Mouse (Mus musculus) adrenal gland, postnatal 0 days (tissue): ENCODE data around the gene Rnf183. TPM values are rescaled to one million over a fixed set of nuclear protein-coding genes. Genes with fewer than 3 reads are reported as not detected.

Experiments used
- polyA plus RNA-seq: library from polyadenylated mRNA; unstranded; fragments of >200 nt; fragmentation: Nextera tagmentation; extraction: Ambion mirVana; gene quantifications from 2 replicates; pipeline ENCODE4 v1.2.1, GENCODE M21; 2015

Rnf183 gene
- not detected in 2 replicates for polyA plus RNA-seq

GRCm38 (mm10) chr4:62435081-62435480, at the start of gene Rnf183:
TSS of gene Rnf183 (minus strand) at chr4:62435252.

DNA sequence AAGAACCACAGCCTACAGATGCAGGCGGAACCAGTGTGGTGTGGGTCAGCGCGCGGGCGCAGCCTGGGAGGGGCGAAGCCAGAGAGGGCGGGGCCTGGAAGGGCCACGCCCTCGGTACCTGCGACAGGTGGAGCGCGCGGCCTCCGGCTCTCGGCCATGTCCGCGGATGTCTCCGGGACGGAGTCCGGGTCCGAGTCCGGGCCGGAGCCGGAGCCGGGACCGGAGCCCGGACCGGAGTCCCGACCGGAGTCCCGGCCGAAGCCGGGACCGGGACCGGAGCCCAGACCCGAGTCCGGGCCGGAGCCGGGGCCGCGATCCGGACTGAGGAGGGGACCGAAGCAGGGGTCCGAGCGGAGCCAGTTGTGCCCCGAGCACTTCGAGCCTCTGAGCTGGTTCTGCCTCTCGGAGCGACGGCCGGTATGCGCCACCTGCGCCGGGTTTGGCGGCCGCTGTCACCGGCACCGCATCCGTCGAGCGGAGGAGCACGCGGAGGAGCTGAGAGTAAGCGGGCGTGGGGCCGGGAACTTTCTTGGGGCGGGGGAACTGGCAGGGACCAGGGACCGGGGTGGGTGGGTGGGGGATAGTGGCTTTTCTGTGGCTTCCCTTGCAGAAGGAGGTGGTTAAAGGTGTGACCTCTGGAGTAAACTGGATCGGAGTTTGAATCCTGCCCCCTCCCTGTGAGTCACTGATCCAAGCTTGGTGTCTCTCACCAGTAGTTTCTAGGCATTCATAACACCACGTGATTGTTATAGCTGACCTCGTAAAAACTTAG, 45.1 kb upstream of the Rnf183 start, which contains the start of gene Bspry:
TSS of gene Bspry (plus strand) at position 117 of the 772 bp plus-strand sequence.

DNA sequence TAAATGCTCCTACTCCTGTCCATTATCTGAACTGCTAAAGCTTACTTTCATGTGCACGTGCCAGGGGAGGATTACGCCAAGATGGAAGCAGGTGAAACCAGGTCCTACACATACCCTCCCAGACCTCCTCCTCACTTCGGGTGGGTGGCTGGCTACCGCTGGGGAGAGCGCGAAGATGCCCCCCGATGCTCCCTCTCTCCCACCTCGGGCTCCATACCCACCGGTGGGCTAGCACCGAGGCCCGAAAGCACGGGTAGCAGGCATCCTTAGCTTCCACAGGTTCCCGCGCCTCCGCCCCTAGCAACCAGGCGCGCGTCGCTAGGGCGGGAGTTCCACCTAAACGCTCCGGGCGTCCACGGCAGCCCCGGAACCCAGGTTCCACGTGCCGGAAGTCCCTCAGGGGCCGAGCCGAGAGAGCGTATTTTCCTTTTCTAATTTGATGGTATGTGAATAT, 35.6 kb upstream of the Rnf183 start, which contains the start of gene Wdr31:
TSS of gene Wdr31 (minus strand) at position 299 of the 454 bp plus-strand sequence.

DNA sequence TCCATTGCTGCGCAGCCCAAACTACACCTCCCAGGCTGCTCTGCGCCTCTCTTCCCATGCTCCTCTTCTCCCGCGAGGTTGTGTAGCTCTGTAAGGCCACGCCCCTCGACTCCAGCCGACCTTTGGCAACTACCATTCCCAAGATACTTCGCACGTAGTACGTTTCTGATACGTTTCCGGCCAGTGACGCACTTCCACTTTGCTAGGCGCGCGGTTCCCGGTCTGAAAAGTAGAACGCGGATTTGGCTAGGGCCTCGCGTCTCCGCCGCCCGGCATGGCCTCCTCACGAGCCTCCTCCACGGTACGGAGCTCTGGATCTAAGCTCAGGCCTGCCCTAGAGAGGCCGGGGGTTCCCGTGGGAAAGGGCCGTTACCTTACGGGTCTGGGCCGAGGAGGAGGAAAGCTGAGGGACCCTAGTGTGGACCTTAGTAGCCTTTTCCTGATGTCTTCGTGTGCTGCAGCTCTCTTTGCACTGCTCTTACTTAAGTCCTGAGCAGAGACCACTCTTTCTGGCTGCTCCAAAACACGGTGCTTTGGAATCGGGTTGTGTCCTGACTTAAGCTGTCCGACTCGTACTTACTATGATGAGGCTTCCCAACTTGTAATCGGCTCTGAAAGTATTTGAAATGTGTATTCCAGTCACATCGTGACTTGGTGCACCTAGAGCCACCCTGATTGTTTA, 26.3 kb downstream of the Rnf183 start, which contains the start of the genes Cdc26 and Prpf4:
TSS of gene Cdc26 (minus strand) at position 42 of the 682 bp plus-strand sequence.
TSS of gene Prpf4 (plus strand) at position 197 of the 682 bp plus-strand sequence.

Other genes with a start within 250 kb of the Rnf183 start
- gene Zfp37, start 204.2 kb downstream of the Rnf183 start, polyA plus RNA-seq: 7.8 and 8.7 TPM in 2 replicates
- gene Slc31a2, start 172.7 kb downstream of the Rnf183 start, polyA plus RNA-seq: 52.7 and 61.7 TPM in 2 replicates
- gene Fkbp15, start 74.7 kb downstream of the Rnf183 start, polyA plus RNA-seq: 16.7 and 22.4 TPM in 2 replicates
- gene Slc31a1, start 74.5 kb downstream of the Rnf183 start, polyA plus RNA-seq: 80.9 and 95.1 TPM in 2 replicates
- gene Cdc26, start 26.6 kb downstream of the Rnf183 start, polyA plus RNA-seq: 166 and 207 TPM in 2 replicates
- gene Prpf4, start 26.5 kb downstream of the Rnf183 start, polyA plus RNA-seq: 9.6 and 15.4 TPM in 2 replicates
- gene Wdr31, start 35.6 kb upstream of the Rnf183 start, polyA plus RNA-seq: 6.7 and 8.5 TPM in 2 replicates
- gene Bspry, start 44.8 kb upstream of the Rnf183 start, polyA plus RNA-seq: 1.4 and 2.8 TPM in 2 replicates
- gene Hdhd3, start 68.2 kb upstream of the Rnf183 start, polyA plus RNA-seq: 12.6 and 13.9 TPM in 2 replicates
- gene Alad, start 84.7 kb upstream of the Rnf183 start, polyA plus RNA-seq: 75.4 and 134 TPM in 2 replicates
- gene Pole3, start 89.8 kb upstream of the Rnf183 start, polyA plus RNA-seq: 49.4 and 75.7 TPM in 2 replicates
- gene 4933430I17Rik, start 90.1 kb upstream of the Rnf183 start, polyA plus RNA-seq: 0.23 and 0.27 TPM in 2 replicates
- gene Rgs3, start 124.6 kb upstream of the Rnf183 start, polyA plus RNA-seq: 27.0 and 40.0 TPM in 2 replicates